Mouse (Mus musculus) bone marrow, adult 2 months (tissue): Measurements from ENCODE around the gene Hist1h2ab. TPM values are rescaled to one million over a fixed set of nuclear protein-coding genes. Genes with fewer than 3 reads are reported as not detected.
A peak's percentile ranks its signal among the peaks of the same experiment; 100 is the strongest.
"Not testable (repeated sequence)": the region's sequence is repeated elsewhere in the genome, so short reads cannot be mapped to it uniquely, and the experiment has no call there.

Experiments
- H3K27ac ChIP-seq: fragments of 200-500 bp; 2 replicates; pipeline ENCODE4 v1.5.1; 2012; ENCODE audit warnings: low read depth, mild to moderate bottlenecking, control low read depth, inconsistent platforms, low read length; ENCODE audit not compliant: control insufficient read depth, poor library complexity, insufficient read depth
- H3K4me1 ChIP-seq: fragments of 200-500 bp; 2 replicates; pipeline ENCODE4 v1.6.1; 2011; ENCODE audit warnings: low read length; ENCODE audit not compliant: control insufficient read depth, insufficient read depth
- H3K4me3 ChIP-seq: fragments of 200-500 bp; replicated peaks from 2 replicates; pipeline ENCODE3; 2011; ENCODE audit warnings: mild to moderate bottlenecking, low read depth, low read length, control low read depth; ENCODE audit not compliant: control insufficient read depth
- CTCF ChIP-seq: fragments of 200-500 bp; IDR thresholded peaks from 2 replicates; pipeline ENCODE4 v1.5.1; 2011; ENCODE audit warnings: low read length, control low read depth; ENCODE audit not compliant: control insufficient read depth, insufficient read depth
- POLR2A ChIP-seq: fragments of 200-500 bp; IDR thresholded peaks from 2 replicates; pipeline ENCODE4 v1.6.1; 2011; ENCODE audit warnings: low read depth, mild to moderate bottlenecking, control low read depth, low read length, borderline replicate concordance; ENCODE audit not compliant: control insufficient read depth
- WGBS: fragments of 180-500 bp; shearing (Covaris S2); methylation state at CpG from one replicate; pipeline ENCODE4 v1.1.7; 2018; 5-methylcytosine and 5-hydroxymethylcytosine counted together
- polyA plus RNA-seq: library from polyadenylated mRNA; stranded (reverse); fragments of >200 nt; gene quantifications from 2 replicates; pipeline ENCODE4 v1.2.4, GENCODE M21; 2011; ENCODE audit warnings: low replicate concordance; ENCODE audit not compliant: missing spikeins, insufficient read depth, insufficient read length

The Hist1h2ab gene
- polyA plus RNA-seq, 1 experiment, result 31.4 TPM

DNA sequence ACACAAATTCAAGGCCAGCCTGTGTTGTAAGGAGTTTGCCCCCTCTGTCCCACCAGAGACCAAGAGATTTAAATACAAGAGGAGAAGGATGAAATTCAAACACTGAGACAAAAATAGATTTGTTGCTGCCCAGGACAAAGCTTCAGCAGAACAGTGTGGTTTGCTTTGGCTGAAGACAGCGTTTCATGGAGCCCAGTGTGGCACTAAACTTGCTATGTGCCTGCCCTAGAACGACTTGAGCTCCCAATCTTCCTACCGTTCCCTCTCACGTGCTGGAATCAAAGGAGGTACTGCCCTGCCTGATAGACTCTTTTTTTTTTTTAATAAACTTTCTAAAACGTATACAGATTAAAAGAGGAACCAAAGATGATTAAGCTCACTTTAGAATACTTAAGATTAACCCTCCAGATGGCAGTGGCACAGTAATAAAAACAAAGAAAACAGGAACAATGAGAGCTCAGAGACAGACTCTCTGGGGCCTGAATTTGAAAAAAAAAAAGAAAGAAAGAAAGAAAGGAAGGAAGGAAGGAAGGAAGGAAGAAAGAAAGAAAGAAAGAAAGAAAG, 18.0 kb downstream of the Hist1h2ab start:
- peaks cover 2% of the 10 kb centered on the region; the same call in 1 of the 2 replicates for H3K4me1 ChIP-seq
- H3K27ac ChIP-seq, result peak overlapping the region; percentile 64; the same call in 1 of the 2 replicates
- no peak overlapping the region for H3K4me3 ChIP-seq
- WGBS, result 3% methylated on average over 5 of the region's 5 CpGs
- no peak for TF ChIP-seq POLR2A
- TF ChIP-seq CTCF, result no peak

DNA sequence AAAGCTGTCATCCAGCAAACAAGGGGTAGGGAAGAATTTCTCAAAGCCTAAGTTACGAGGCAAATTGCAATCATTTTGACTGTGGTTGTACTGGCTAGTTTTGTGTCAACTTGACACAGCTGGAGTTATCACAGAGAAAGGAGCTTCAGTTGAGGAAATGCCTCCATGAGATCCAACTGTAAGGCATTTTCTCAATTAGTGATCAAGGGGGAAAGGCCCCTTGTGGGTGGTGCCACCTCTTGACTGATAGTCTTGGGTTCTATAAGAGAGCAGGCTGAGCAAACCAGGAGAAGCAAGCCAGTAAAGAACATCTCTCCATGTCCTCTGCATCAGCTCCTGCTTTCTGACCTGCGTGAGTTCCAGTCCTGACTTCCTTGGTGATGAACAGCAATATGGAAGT, 18.7 kb downstream of the Hist1h2ab start, which contains the start of gene Trim38:
Trim38 (plus strand) TSS at position 301 of the 400 bp plus-strand sequence.
- H3K4me1 ChIP-seq, H3K4me3 ChIP-seq: not testable (repeated sequence)
- WGBS, result 65% methylated on average over 2 of the region's 2 CpGs
- H3K27ac ChIP-seq, result peak within 1 kb of the TSS; percentile 64; the same call in 1 of the 2 replicates

DNA sequence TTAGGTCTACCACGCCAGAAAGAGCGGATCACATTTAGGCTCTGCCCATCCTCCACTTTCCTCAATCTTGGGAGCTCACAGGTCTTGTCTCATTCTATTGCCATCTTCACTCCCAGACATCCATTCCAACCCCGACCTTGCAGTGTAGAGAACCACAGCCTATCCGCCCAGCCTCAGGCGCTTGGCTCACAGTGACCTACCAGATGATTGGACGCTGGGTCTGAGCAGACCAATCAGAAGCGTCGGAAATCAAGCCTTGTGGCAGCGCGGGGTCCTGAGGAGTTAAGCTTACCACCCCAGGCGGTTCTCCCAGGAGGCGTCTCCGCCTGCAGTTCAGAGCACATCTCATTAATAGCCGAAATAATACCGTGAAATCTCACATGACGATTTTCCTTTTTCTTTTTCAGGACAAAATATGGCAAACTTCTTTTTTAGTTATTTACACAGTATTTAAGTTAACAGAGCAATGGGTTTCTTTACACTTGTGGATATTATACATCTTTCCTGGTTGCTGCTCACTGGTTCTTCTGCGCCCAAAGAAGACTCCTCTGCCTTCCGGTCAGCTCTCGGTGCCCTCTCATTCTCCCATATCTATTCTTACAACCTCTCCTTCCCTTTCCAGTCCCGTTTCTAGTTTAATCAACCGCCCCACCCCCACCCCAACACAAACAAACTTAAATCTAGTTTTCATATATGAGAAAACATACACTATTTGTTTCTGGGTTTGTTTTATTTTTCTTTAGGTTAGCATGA, 21.8 kb downstream of the Hist1h2ab start:
- no peak overlapping the region for H3K4me3 ChIP-seq

DNA sequence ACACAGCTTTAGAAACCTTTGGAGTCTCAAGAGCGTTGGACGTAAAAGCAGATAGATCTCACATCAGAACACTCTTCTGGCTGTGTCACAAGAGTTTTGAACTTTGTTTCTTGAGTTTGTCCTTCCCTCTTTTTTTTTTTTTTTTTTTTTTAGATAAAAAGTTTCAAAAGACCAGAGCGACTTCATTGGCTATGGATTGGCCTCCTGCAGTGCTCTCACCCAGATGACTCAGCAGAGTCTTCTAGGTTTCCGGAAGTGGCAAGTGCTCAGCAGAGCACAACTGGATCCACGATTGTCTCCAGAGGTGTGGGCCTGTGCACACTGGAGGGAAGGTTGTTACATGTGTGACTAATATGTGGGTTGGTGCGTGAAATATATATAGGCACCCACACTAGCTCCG, 27.4 kb downstream of the Hist1h2ab start:
- no peak for TF ChIP-seq CTCF
- TF ChIP-seq POLR2A, result no peak
- Histone ChIP-seq H3K4me3 (no peak overlapping the region), H3K27ac (no peak overlapping the region), H3K4me1 (peaks cover 2% of the 10 kb centered on the region)
- WGBS, result 61% methylated on average over 7 of the region's 7 CpGs

More for the DNA sequence above, 21.8 kb downstream of the Hist1h2ab start:
- TF ChIP-seq CTCF (0 out of 2 replicates have a peak, but pooled peaks have one; percentile 0), POLR2A (no peak)
- H3K27ac ChIP-seq, result no peak overlapping the region
- peaks cover 2% of the 10 kb centered on the region; the same call in 1 of the 2 replicates for H3K4me1 ChIP-seq
- WGBS, result 49% methylated on average over 21 of the region's 21 CpGs

DNA sequence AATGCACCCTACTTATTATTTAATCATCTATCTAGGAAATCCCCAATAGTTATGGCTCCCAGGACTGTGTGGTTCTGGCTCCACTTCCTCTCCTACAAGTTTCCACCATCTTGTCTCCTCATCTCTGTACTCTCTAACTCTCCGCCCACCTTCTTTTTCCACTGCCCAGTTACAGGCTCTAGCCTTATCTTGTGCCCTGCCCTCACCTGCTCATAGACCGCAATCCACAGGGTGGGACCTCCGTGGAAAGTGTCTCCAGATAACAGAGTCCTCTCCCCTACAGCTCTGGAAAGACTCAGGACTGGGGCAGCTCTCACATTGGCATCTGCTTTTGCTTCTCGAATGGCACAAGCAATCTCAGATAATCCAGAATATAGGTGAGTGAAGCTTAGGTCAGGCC, 28.1 kb downstream of the Hist1h2ab start:
- WGBS, result 70% methylated on average over 4 of the region's 4 CpGs
- Histone ChIP-seq H3K4me1 (peaks cover 2% of the 10 kb centered on the region), H3K4me3 (no peak overlapping the region), H3K27ac (no peak overlapping the region)
- TF ChIP-seq CTCF (no peak), POLR2A (no peak)

DNA sequence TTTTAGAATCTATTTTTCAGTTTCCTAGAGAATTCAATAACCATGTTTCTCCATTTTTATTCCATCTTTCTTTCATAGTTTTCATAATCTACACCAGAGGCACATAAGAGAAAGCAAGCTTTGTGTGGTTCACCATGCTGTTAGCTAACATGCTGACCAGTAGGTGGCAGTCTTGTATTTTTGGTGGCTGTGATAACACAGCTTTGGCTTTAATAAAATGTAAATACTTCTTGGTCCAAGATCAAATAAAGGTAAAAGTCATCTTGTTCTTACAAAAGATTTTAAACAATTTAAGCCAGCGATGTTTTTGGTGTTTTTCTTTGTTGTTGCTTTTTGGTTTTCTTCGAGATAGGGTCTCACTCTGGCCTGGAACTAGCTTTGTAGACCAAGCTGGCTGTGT, 41.6 kb downstream of the Hist1h2ab start:
- TF ChIP-seq POLR2A (no peak), CTCF (peak; percentile 25; the same call in 1 of the 2 replicates)
- no peaks in the 10 kb centered on the region for H3K4me1 ChIP-seq
- H3K4me3 ChIP-seq, result no peak overlapping the region
- WGBS, result 39% methylated on average over 2 of the region's 2 CpGs
- H3K27ac ChIP-seq, result no peak overlapping the region

DNA sequence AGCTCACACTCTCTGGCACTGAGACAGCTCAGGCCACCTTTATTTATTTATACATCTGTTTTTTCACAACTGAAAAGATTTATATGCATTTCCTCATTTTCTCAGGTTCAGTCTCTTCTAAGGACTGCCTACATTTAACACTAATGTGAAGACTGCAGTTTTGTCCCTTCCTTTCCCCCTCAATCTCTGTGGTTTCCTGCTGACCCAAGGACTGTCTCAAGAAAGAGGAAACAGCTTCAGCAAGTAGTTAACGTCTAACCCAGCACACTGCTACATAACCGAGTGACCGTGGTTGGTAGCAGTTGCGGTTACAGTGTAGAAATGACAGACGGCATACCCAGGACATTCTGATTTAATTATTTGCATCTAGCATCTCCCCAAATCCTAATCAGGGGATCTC, 48.5 kb downstream of the Hist1h2ab start:
- TF ChIP-seq POLR2A, result no peak
- no peak for TF ChIP-seq CTCF
- no peak overlapping the region for H3K4me3 ChIP-seq
- H3K27ac ChIP-seq, result no peak overlapping the region
- H3K4me1 ChIP-seq, result peaks cover 1% of the 10 kb centered on the region; the same call in 1 of the 2 replicates
- WGBS, result 3% methylated on average over 5 of the region's 5 CpGs

Other genes starting within 250 kb of the Hist1h2ab start
- 23.3 and 39.5 TPM in 2 replicates for gene Hist1h4h, start 220.1 kb upstream of the Hist1h2ab start, polyA plus RNA-seq
- 105 and 151 TPM in 2 replicates for gene Hist1h2af, start 217.2 kb upstream of the Hist1h2ab start, polyA plus RNA-seq
- 16.1 and 17.7 TPM in 2 replicates for gene Hist1h3g, start 215.7 kb upstream of the Hist1h2ab start, polyA plus RNA-seq
- 6.8 and 11.4 TPM in 2 replicates for gene Hist1h2bh, start 207.7 kb upstream of the Hist1h2ab start, polyA plus RNA-seq
- 3.0 and 6.4 TPM in 2 replicates for gene Hist1h3f, start 207.1 kb upstream of the Hist1h2ab start, polyA plus RNA-seq
- 114 and 284 TPM in 2 replicates for gene Hist1h4f, start 199.5 kb upstream of the Hist1h2ab start, polyA plus RNA-seq
- 9.7 and 12.7 TPM in 2 replicates for gene Hist1h1d, start 197.9 kb upstream of the Hist1h2ab start, polyA plus RNA-seq
- gene Hist1h3e, start 188.8 kb upstream of the Hist1h2ab start, polyA plus RNA-seq, result 5.3 and 12.9 TPM in 2 replicates
- gene Hist1h2ae, start 179.9 kb upstream of the Hist1h2ab start, polyA plus RNA-seq, result 12.5 and 23.9 TPM in 2 replicates
- gene Hist1h2bg, start 179.7 kb upstream of the Hist1h2ab start, polyA plus RNA-seq, result 65.5 and 109 TPM in 2 replicates
- 32.4 and 40.5 TPM in 2 replicates for gene Hist1h2bf, start 176.9 kb upstream of the Hist1h2ab start, polyA plus RNA-seq
- gene Hist1h2ad, start 176.7 kb upstream of the Hist1h2ab start, polyA plus RNA-seq, result 2.6 and 4.3 TPM in 2 replicates
- gene Hist1h3d, start 175.4 kb upstream of the Hist1h2ab start, polyA plus RNA-seq, result 7.1 and 11.3 TPM in 2 replicates
- gene Hist1h4d, start 169.5 kb upstream of the Hist1h2ab start, polyA plus RNA-seq, result 50.4 and 64.8 TPM in 2 replicates
- gene Hist1h2be, start 130.0 kb upstream of the Hist1h2ab start, polyA plus RNA-seq, result 9.2 and 11.8 TPM in 2 replicates
- 27.6 and 54.3 TPM in 2 replicates for gene Hist1h1e, start 128.6 kb upstream of the Hist1h2ab start, polyA plus RNA-seq
- gene Hist1h2ac, start 67.2 kb upstream of the Hist1h2ab start, polyA plus RNA-seq, result 2.0 and 3.7 TPM in 2 replicates
- 42.9 and 54.0 TPM in 2 replicates for gene Hist1h2bc, start 66.9 kb upstream of the Hist1h2ab start, polyA plus RNA-seq
- 3.9 TPM in 1 of 2 replicates, not detected in the other for gene Hist1h1t, start 55.3 kb upstream of the Hist1h2ab start, polyA plus RNA-seq
- gene Hist1h4c, start 52.7 kb upstream of the Hist1h2ab start, polyA plus RNA-seq, result 7.1 and 15.1 TPM in 2 replicates
- 4.0 and 4.5 TPM in 2 replicates for gene Hfe, start 40.3 kb upstream of the Hist1h2ab start, polyA plus RNA-seq
- gene Hist1h1c, start 12.3 kb upstream of the Hist1h2ab start, polyA plus RNA-seq, result 78.9 and 108 TPM in 2 replicates
- gene Hist1h3c, start 5.5 kb upstream of the Hist1h2ab start, polyA plus RNA-seq, result 42.2 and 62.6 TPM in 2 replicates
- 65.7 and 136 TPM in 2 replicates for gene Hist1h2bb, start 4.4 kb upstream of the Hist1h2ab start, polyA plus RNA-seq
- gene Hist1h3b, start 1.1 kb downstream of the Hist1h2ab start, polyA plus RNA-seq, result 19.6 TPM in 1 of 2 replicates, not detected in the other
- gene Hist1h4b, start 5.9 kb downstream of the Hist1h2ab start, polyA plus RNA-seq, result 275 and 281 TPM in 2 replicates
- gene Hist1h4a, start 10.1 kb downstream of the Hist1h2ab start, polyA plus RNA-seq, result 62.7 and 98.3 TPM in 2 replicates
- 11.4 and 30.9 TPM in 2 replicates for gene Hist1h3a, start 11.3 kb downstream of the Hist1h2ab start, polyA plus RNA-seq
- 38.3 and 41.6 TPM in 2 replicates for gene Hist1h1a, start 12.5 kb downstream of the Hist1h2ab start, polyA plus RNA-seq
- gene Trim38, start 18.8 kb downstream of the Hist1h2ab start, polyA plus RNA-seq, result not detected in 2 replicates
- 1.4 TPM in 1 of 2 replicates, not detected in the other for gene Slc17a2, start 55.9 kb downstream of the Hist1h2ab start, polyA plus RNA-seq
- 2.9 TPM in 1 of 2 replicates, not detected in the other for gene Slc17a3, start 88.3 kb downstream of the Hist1h2ab start, polyA plus RNA-seq
- not detected in 2 replicates for gene Slc17a1, start 116.6 kb downstream of the Hist1h2ab start, polyA plus RNA-seq
- not detected in 2 replicates for gene Slc17a4, start 163.9 kb downstream of the Hist1h2ab start, polyA plus RNA-seq
- not detected in 2 replicates for gene Hist1h2ba, start 183.0 kb downstream of the Hist1h2ab start, polyA plus RNA-seq
- gene Hist1h2aa, start 183.3 kb downstream of the Hist1h2ab start, polyA plus RNA-seq, result not detected in 2 replicates
- gene Scgn, start 240.1 kb downstream of the Hist1h2ab start, polyA plus RNA-seq, result not detected in 2 replicates